Mouse (Mus musculus) heart, postnatal 0 days (tissue): ENCODE measurements around the gene Mlycd.

Experiments used
- CTCF ChIP-seq: IDR thresholded peaks from 2 replicates; pipeline ENCODE4 v1.5.1; 2016; ENCODE audit warnings: antibody characterized with exemption, control low read depth, low read depth
- EP300 ChIP-seq: IDR thresholded peaks from 2 replicates; pipeline ENCODE4 v1.6.1; 2016; ENCODE audit warnings: antibody characterized with exemption, low read depth

- TF ChIP-seq CTCF (0 out of 2 replicates have a peak, but pooled peaks have one; percentile 3), EP300 (0 out of 2 replicates have a peak, but pooled peaks have one; percentile 30)
These were observed 30.9 kb downstream of the Mlycd start for GRCm38 (mm10) chr8:119425533-119425932.
